Mouse (Mus musculus) ES-Bruce4 (cell line): Measurements from ENCODE around the gene Ccl28.

ENCODE experiments used
- CTCF ChIP-seq: IDR thresholded peaks from one replicate; pipeline ENCODE4 v1.8.1; 2011; ENCODE audit warnings: low read depth, low read length
- EP300 ChIP-seq: IDR thresholded peaks from 2 replicates; pipeline ENCODE4 v1.6.1; 2011; ENCODE audit warnings: low read depth, low read length; ENCODE audit not compliant: insufficient read depth
- POLR2A ChIP-seq: IDR thresholded peaks from one replicate; pipeline ENCODE4 v1.8.1; 2011; ENCODE audit warnings: low read length; ENCODE audit not compliant: insufficient read depth

DNA sequence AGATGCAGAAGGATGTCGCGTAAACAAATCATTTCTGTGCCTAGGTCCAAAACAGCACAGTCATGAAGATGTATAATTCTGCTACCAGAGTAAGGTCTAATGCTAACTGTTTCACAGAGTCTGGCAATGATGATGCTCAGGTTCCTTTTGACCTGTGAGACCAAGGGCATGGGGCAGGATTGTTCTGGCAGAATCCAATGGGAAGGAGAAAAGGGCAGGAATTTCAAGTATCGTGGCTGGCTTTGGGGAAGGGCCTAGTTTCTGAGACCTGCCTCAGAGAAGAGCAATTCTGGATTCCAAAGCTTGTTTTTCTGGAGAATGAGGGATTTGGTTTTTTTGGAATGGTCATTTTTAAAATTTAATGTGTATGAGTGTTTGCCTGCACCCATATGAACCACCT, 4.8 kb upstream of the Ccl28 start:
- no peak for TF ChIP-seq POLR2A
- TF ChIP-seq EP300 = no peak
- TF ChIP-seq CTCF = no peak
